Mouse (Mus musculus): ENCODE measurements around the gene Sh3gl1. TPM values are rescaled to one million over a fixed set of nuclear protein-coding genes. Genes with fewer than 3 reads are reported as not detected.

Sh3gl1 gene
- polyA plus RNA-seq, 1 experiment from 2014 or later: 105 TPM

- no peaks in the 10 kb centered on the region for H3K9me3 ChIP-seq (replicated peaks)
- ATAC-seq (ENCODE audit: low FRiP score): no peak
- peaks cover 34% of the 10 kb centered on the region for H3K4me1 ChIP-seq
- no peak overlapping the region for H3K4me3 ChIP-seq (replicated peaks)
- H3K9ac ChIP-seq (replicated peaks): no peak overlapping the region
- peak overlapping the region; percentile 98; the same call in 1 of the 2 replicates for H3K27ac ChIP-seq (replicated peaks)
- WGBS: 54% methylated on average over 10 of the region's 10 CpGs
- 0 out of 2 replicates have a peak, but pooled peaks cover 3% of the 10 kb centered on the region for H3K27me3 ChIP-seq (replicated peaks)
- no peak overlapping the region for H3K4me2 ChIP-seq
- peaks cover 8% of the 10 kb centered on the region for H3K36me3 ChIP-seq
These were observed 29.5 kb downstream of the Sh3gl1 start for GRCm38 (mm10) chr17:56006956-56007355.

DNA sequence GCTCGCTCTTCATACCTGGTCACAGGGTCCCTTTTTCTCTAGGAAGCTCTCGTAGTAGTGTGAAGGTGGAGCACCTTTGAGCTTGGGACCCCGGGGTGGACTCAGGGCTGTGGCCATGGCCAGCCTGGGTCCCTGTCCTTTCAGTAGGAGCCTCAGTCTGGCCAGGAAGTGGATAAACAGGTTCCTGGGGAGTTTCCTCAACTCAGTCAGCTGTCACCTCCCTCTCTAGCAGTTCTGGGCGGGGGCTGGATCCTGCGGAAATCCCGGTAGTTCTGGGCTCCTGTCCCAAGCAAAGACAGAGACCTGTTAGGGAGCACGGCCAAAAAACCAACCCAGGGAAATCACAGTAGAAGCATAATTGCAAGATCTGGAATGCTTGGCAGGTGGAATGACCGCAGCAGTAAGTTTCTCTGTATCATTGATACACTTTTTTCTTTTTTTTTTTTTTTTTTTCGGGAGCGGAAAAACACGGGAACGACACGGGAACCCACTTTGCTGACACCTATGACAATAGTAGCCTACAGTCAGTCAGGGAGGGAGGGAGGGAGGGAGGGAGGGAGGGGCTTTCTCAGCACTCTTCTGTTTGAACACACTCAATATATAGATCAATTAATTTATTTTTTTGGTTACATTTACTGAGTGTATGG is 30.9 kb downstream of the Sh3gl1 start, which contains the start of the genes Stap2 and Mpnd:
TSS of gene Stap2 (minus strand) at position 170 of the 647 bp plus-strand sequence.
TSS of gene Mpnd (plus strand) at position 297 of the 647 bp plus-strand sequence.
- Histone ChIP-seq H3K36me3 (no peaks in the 10 kb centered on the region), H3K4me2 (peak within 1 kb of the TSS; percentile 2; the same call in 1 of the 2 replicates), H3K9me3 (replicated peaks) (no peaks in the 10 kb centered on the region), H3K27ac (replicated peaks) (no peak within 1 kb of the TSS), H3K27me3 (replicated peaks) (peaks cover 9% of the 10 kb centered on the region; the same call in 1 of the 2 replicates), H3K4me1 (peaks cover 20% of the 10 kb centered on the region), H3K4me3 (replicated peaks) (no peak within 1 kb of the TSS), H3K9ac (replicated peaks) (no peak within 1 kb of the TSS)
- no peak for ATAC-seq (ENCODE audit: low FRiP score)
- WGBS: 57% methylated on average over 13 of the region's 13 CpGs

DNA sequence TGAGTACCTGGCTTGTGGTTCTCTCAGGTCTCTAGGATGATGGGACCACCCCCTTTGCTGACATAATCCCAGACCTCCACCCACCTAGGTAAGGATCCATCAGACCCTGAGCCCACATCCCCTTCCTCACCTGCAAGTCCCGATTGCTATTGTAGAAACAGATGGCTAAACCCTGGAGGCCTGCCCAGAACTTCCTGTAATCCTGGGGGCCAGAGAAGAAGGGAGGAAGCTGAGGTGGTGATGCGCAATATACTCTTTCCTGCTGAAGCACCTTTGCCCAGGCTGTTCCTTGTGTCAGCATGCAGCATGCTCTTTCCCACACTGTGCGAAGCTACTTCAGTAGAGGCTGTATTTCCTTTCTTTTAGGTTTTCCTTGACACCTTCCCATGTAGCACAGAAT is 33.4 kb downstream of the Sh3gl1 start:
- H3K4me3 ChIP-seq (replicated peaks): no peak overlapping the region
- no peaks in the 10 kb centered on the region for H3K9me3 ChIP-seq (replicated peaks)
- ATAC-seq (ENCODE audit: low FRiP score): no peak
- WGBS: 92% methylated on average over 3 of the region's 3 CpGs
- peaks cover 21% of the 10 kb centered on the region for H3K27me3 ChIP-seq (replicated peaks)
- no peaks in the 10 kb centered on the region for H3K36me3 ChIP-seq
- H3K9ac ChIP-seq (replicated peaks): no peak overlapping the region
- H3K27ac ChIP-seq (replicated peaks): no peak overlapping the region
- H3K4me2 ChIP-seq: no peak overlapping the region
- H3K4me1 ChIP-seq: peaks cover 7% of the 10 kb centered on the region

- Histone ChIP-seq H3K4me3 (replicated peaks) (no peak overlapping the region), H3K9ac (replicated peaks) (no peak overlapping the region), H3K27me3 (replicated peaks) (peaks cover 21% of the 10 kb centered on the region), H3K27ac (replicated peaks) (no peak overlapping the region), H3K36me3 (peaks cover 20% of the 10 kb centered on the region), H3K4me1 (no peaks in the 10 kb centered on the region), H3K4me2 (peak overlapping the region; percentile 26; the same call in 1 of the 2 replicates), H3K9me3 (replicated peaks) (no peaks in the 10 kb centered on the region)
- 10% methylated on average over 30 of the region's 30 CpGs for whole genome bisulfite sequencing
- 0 out of 2 replicates have a peak, but pooled peaks have one; percentile 3 for ATAC-seq (ENCODE audit: low FRiP score)
These were observed 36.5 kb downstream of the Sh3gl1 start for GRCm38 (mm10) chr17:55999794-56000499.

- no peak overlapping the region for H3K4me2 ChIP-seq
- WGBS: 87% methylated on average over 15 of the region's 15 CpGs
- peaks cover 16% of the 10 kb centered on the region for H3K27me3 ChIP-seq (replicated peaks)
- no peaks in the 10 kb centered on the region for H3K9me3 ChIP-seq (replicated peaks)
- ATAC-seq (ENCODE audit: low FRiP score): no peak
- peaks cover 52% of the 10 kb centered on the region for H3K36me3 ChIP-seq
- no peak overlapping the region for H3K4me3 ChIP-seq (replicated peaks)
- no peak overlapping the region for H3K27ac ChIP-seq (replicated peaks)
- no peak overlapping the region for H3K9ac ChIP-seq (replicated peaks)
- H3K4me1 ChIP-seq: no peaks in the 10 kb centered on the region
These were observed 40.4 kb downstream of the Sh3gl1 start for GRCm38 (mm10) chr17:55996007-55996406.

GRCm38 (mm10) chr17:55990278-55990898 is 46.0 kb downstream of the Sh3gl1 start:
- H3K4me1 ChIP-seq: peaks cover 15% of the 10 kb centered on the region
- WGBS: 88% methylated on average over 8 of the region's 8 CpGs
- no peak overlapping the region for H3K4me2 ChIP-seq
- no peak overlapping the region for H3K27ac ChIP-seq (replicated peaks)
- ATAC-seq (ENCODE audit: low FRiP score): no peak
- H3K27me3 ChIP-seq (replicated peaks): no peaks in the 10 kb centered on the region
- H3K4me3 ChIP-seq (replicated peaks): no peak overlapping the region
- no peaks in the 10 kb centered on the region for H3K9me3 ChIP-seq (replicated peaks)
- no peak overlapping the region for H3K9ac ChIP-seq (replicated peaks)
- peaks cover 55% of the 10 kb centered on the region for H3K36me3 ChIP-seq

GRCm38 (mm10) chr17:55986030-55986961 is 50.1 kb downstream of the Sh3gl1 start, which contains the start of gene Fsd1:
TSS of gene Fsd1 (plus strand) at chr17:55986509.
- 9% methylated on average over 30 of the region's 35 CpGs for WGBS
- Histone ChIP-seq H3K36me3 (peaks cover 19% of the 10 kb centered on the region; the same call in 1 of the 2 replicates), H3K4me2 (peak within 1 kb of the TSS; percentile 65), H3K4me1 (peaks cover 15% of the 10 kb centered on the region), H3K27me3 (replicated peaks) (no peaks in the 10 kb centered on the region), H3K27ac (replicated peaks) (peak within 1 kb of the TSS; percentile 75), H3K4me3 (replicated peaks) (peak within 1 kb of the TSS; percentile 70), H3K9me3 (replicated peaks) (no peaks in the 10 kb centered on the region), H3K9ac (replicated peaks) (peak within 1 kb of the TSS; percentile 64)
- ATAC-seq (ENCODE audit: low FRiP score): peak; percentile 91

DNA sequence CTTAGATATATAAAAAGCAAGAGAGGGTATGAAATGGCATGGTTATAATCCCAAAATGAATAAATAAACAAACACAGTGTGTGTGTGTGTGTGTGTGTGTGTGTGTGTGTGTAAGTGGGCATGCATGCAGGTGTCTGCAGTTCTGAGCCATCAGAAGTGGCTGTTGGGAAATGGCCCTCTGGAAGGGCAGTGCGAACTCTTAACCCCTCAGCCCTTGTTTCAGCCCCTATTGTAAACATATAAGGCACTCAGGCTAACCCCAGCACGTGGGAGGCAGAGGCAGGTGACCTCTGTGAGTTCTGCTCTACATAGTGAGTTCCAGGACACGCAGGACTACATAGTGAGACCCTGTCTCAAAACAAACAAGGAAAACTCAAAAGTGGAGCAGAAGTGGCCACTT is 59.1 kb downstream of the Sh3gl1 start:
- ATAC-seq (ENCODE audit: low FRiP score): no peak
- no peak overlapping the region for H3K4me3 ChIP-seq (replicated peaks)
- peak overlapping the region; percentile 10; the same call in 1 of the 2 replicates for H3K27ac ChIP-seq (replicated peaks)
- 44% methylated on average over 3 of the region's 3 CpGs for WGBS
- H3K9me3 ChIP-seq (replicated peaks): no peaks in the 10 kb centered on the region
- H3K36me3 ChIP-seq: peaks cover 16% of the 10 kb centered on the region; the same call in 1 of the 2 replicates
- no peak overlapping the region for H3K4me2 ChIP-seq
- H3K4me1 ChIP-seq: peaks cover 19% of the 10 kb centered on the region
- H3K9ac ChIP-seq (replicated peaks): no peak overlapping the region
- H3K27me3 ChIP-seq (replicated peaks): no peaks in the 10 kb centered on the region

DNA sequence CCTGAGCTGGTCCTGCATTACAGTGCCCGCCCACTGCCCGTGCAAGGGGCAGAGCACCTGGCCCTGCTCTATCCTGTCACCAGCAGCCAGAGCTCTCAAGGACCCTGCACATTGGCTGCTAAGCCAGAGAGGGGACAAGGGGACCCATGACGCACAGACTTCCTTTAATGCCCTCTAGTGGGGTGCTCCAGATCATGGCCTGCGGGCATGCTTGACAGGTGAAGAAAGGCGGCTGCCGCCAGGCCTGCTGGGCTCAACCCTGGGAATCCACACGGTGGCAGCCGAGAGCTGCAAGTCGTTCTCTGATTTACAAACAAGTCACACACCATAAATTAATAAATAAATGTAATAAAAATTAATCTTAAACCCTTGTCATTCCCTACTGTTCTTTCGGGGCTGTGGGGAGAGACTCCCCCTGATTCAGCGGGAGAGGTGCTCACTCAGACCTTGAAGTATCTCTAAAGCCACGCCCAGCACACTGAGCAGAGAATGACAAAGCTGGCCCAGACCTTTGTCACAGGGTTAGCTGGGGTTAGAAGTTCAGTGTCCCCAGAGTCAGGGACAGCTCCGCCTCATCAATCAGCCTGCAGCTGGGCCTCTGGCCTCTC is 60.1 kb downstream of the Sh3gl1 start:
- peak; percentile 46 for ATAC-seq (ENCODE audit: low FRiP score)
- Histone ChIP-seq H3K27me3 (replicated peaks) (no peaks in the 10 kb centered on the region), H3K36me3 (peaks cover 16% of the 10 kb centered on the region; the same call in 1 of the 2 replicates), H3K27ac (replicated peaks) (peak overlapping the region; percentile 58), H3K9ac (replicated peaks) (no peak overlapping the region), H3K4me1 (peaks cover 28% of the 10 kb centered on the region), H3K4me3 (replicated peaks) (no peak overlapping the region), H3K4me2 (peak overlapping the region; percentile 4; the same call in 1 of the 2 replicates), H3K9me3 (replicated peaks) (no peaks in the 10 kb centered on the region)
- 14% methylated on average over 13 of the region's 13 CpGs for WGBS

- WGBS: 26% methylated on average over 22 of the region's 22 CpGs
These were observed 65.0 kb downstream of the Sh3gl1 start for GRCm38 (mm10) chr17:55971453-55971852.

More at GRCm38 (mm10) chr17:55971453-55971852, 65.0 kb downstream of the Sh3gl1 start:
- Histone ChIP-seq H3K4me3 (replicated peaks) (peak overlapping the region; percentile 51), H3K4me2 (peak overlapping the region; percentile 90), H3K9ac (replicated peaks) (peak overlapping the region; percentile 65), H3K9me3 (replicated peaks) (no peaks in the 10 kb centered on the region), H3K36me3 (peaks cover 31% of the 10 kb centered on the region), H3K27me3 (replicated peaks) (no peaks in the 10 kb centered on the region), H3K4me1 (peaks cover 51% of the 10 kb centered on the region), H3K27ac (replicated peaks) (0 out of 2 replicates have a peak overlapping the region, but pooled peaks have one; percentile 85)
- no peak for ATAC-seq (ENCODE audit: low FRiP score)
